ENCODE assay signal across 8 mouse cellular contexts in the genomic region with DNA sequence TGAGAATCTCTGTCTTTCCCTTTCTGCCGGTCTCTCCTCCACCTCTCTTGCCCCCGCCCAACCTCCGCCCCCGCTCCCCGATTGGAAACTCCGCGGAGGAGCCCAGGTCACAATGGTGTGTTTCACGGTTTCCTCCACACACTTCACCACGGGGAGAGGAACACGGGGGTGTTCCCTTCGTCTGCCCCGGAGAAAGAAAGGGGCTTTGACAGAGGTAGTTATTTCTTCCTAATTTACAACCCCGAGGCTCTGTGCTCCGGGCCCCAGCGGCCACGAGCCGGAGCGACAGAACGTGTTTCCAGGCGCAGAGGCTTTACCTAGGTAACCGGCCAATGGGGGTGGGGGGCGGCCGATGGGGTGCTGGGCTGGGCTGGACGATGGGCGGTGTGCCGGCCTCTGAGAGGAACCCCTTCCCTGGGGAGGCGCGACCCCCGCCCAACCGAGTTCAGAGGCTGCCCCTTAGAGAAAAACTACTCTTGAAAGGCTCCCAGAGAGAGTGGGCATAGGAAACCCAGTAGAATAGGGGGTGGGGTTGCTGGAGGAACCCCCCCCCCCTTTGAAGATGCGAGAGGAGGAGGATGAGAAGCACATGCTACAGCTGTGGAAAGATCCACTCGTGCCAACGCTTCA. TPM values are rescaled to one million over a fixed set of nuclear protein-coding genes. Genes with fewer than 3 reads are reported as not detected.
DNase-seq lines count a peak whose midpoint lies in the region; ATAC-seq lines count a peak whose summit lies in the region.

No protein-coding gene starts in this region.

- peak overlapping the region; percentile 67 for H3K4me3 ChIP-seq in kidney, embryonic 16.5 days (ENCODE audit: low read length)
- peak overlapping the region; percentile 61 for H3K4me3 ChIP-seq in embryonic facial prominence, embryonic 11.5 days (ENCODE audit: low read depth, low read length)
- H3K4me3 ChIP-seq in hindbrain, embryonic 14.5 days (replicated peaks; ENCODE audit: low read length): peak overlapping the region; percentile 68

- H3K27ac ChIP-seq in kidney, embryonic 16.5 days (ENCODE audit: low read length): no peak overlapping the region
- no peak overlapping the region for H3K27ac ChIP-seq in embryonic facial prominence, embryonic 11.5 days (replicated peaks; ENCODE audit: low read depth, low read length)
- H3K27ac ChIP-seq in hindbrain, embryonic 14.5 days: no peak overlapping the region

- H3K27me3 ChIP-seq in kidney, embryonic 16.5 days (ENCODE audit: insufficient read depth, low read length): peaks cover 72% of the 10 kb centered on the region
- peaks cover 56% of the 10 kb centered on the region for H3K27me3 ChIP-seq in embryonic facial prominence, embryonic 11.5 days (ENCODE audit: control insufficient read depth, insufficient read depth, low read length)
- peaks cover 51% of the 10 kb centered on the region for H3K27me3 ChIP-seq in hindbrain, embryonic 14.5 days (ENCODE audit: control insufficient read depth, insufficient read depth, low read length)

- H3K4me2 ChIP-seq in kidney, embryonic 16.5 days (replicated peaks; ENCODE audit: low read depth, low read length): peak overlapping the region; percentile 100
- H3K4me2 ChIP-seq in embryonic facial prominence, embryonic 11.5 days (ENCODE audit: low read depth, low read length): peak overlapping the region; percentile 85
- peak overlapping the region; percentile 70 for H3K4me2 ChIP-seq in hindbrain, embryonic 14.5 days (replicated peaks)

- no peak for ATAC-seq in kidney, embryonic 16.5 days (ENCODE audit: low FRiP score, low TSS enrichment)
- ATAC-seq in embryonic facial prominence, embryonic 11.5 days (replicated peaks; ENCODE audit: insufficient number of reproducible peaks, low FRiP score, low TSS enrichment, low read depth): no peak
- no peak for ATAC-seq in hindbrain, embryonic 14.5 days (ENCODE audit: low FRiP score)

- no peak for DNase-seq in kidney, postnatal 14 days
- peak; percentile 50 for DNase-seq in Muller cell, postnatal 12 days (ENCODE audit: inconsistent ontology term)
- DNase-seq in embryonic facial prominence, embryonic 11.5 days (ENCODE audit: low spot score): peak; percentile 46
- DNase-seq in hindbrain, embryonic 14.5 days (ENCODE audit: low spot score): no peak
- DNase-seq in lung, postnatal 14 days: peak; percentile 14
- DNase-seq in thymus, postnatal 14 days: peak; percentile 63
- no peak for DNase-seq in adipocyte (ENCODE audit: low spot score)

- under 1% methylated on average over 33 of the region's 33 CpGs for WGBS in kidney, embryonic 16.5 days
- under 1% methylated on average over 33 of the region's 33 CpGs for WGBS in embryonic facial prominence, embryonic 11.5 days
- under 1% methylated on average over 33 of the region's 33 CpGs for WGBS in hindbrain, embryonic 14.5 days

- H3K36me3 ChIP-seq in kidney, embryonic 16.5 days (ENCODE audit: insufficient read depth, low read length): no peaks in the 10 kb centered on the region
- no peaks in the 10 kb centered on the region for H3K36me3 ChIP-seq in embryonic facial prominence, embryonic 11.5 days (replicated peaks; ENCODE audit: control insufficient read depth, insufficient read depth, low read depth, low read length)
- H3K36me3 ChIP-seq in hindbrain, embryonic 14.5 days (replicated peaks; ENCODE audit: control insufficient read depth, insufficient read depth): no peaks in the 10 kb centered on the region

- peak overlapping the region; percentile 38; the same call in 1 of the 2 replicates for H3K9ac ChIP-seq in kidney, embryonic 16.5 days (replicated peaks; ENCODE audit: low read length)
- H3K9ac ChIP-seq in embryonic facial prominence, embryonic 11.5 days (replicated peaks; ENCODE audit: low read length): no peak overlapping the region; the same call in 1 of the 2 replicates
- peak overlapping the region; percentile 46 for H3K9ac ChIP-seq in hindbrain, embryonic 14.5 days

- peaks cover 47% of the 10 kb centered on the region for H3K4me1 ChIP-seq in kidney, embryonic 16.5 days (ENCODE audit: insufficient read depth, low read length)
- H3K4me1 ChIP-seq in embryonic facial prominence, embryonic 11.5 days (ENCODE audit: control insufficient read depth, insufficient read depth, low read length): peaks cover 17% of the 10 kb centered on the region
- peaks cover 45% of the 10 kb centered on the region for H3K4me1 ChIP-seq in hindbrain, embryonic 14.5 days (replicated peaks; ENCODE audit: control insufficient read depth, insufficient read depth, low read length)

- H3K9me3 ChIP-seq in kidney, embryonic 16.5 days (ENCODE audit: low read length): no peaks in the 10 kb centered on the region
- H3K9me3 ChIP-seq in embryonic facial prominence, embryonic 11.5 days (replicated peaks; ENCODE audit: control insufficient read depth, low read length): no peaks in the 10 kb centered on the region
- H3K9me3 ChIP-seq in hindbrain, embryonic 14.5 days (ENCODE audit: control insufficient read depth, low read length): no peaks in the 10 kb centered on the region

RNA-seq across cellular contexts. Expression of gene Nr4a3, which starts 2.3 kb away (rescaled TPM):
- polyA plus RNA-seq in kidney, embryonic 16.5 days (2015; fragmentation: Nextera tagmentation; extraction: Ambion mirVana): 0.10 TPM in 1 of 2 replicates, not detected in the other
- 0.20 and 0.25 TPM in 2 replicates for polyA plus RNA-seq in embryonic facial prominence, embryonic 11.5 days (2014; fragmentation: Nextera tagmentation; extraction: Ambion mirVana)
- polyA plus RNA-seq in hindbrain, embryonic 14.5 days (2014; fragmentation: Nextera tagmentation; extraction: Ambion mirVana): 1.6 and 2.3 TPM in 2 replicates

Comparison
In these comparisons a context has a peak if more than half of its experiments do, and no peak if none do; other contexts are left out.
1. DNase-seq: peak in Muller cell, postnatal 12 days (single experiment), embryonic facial prominence, embryonic 11.5 days (single experiment), lung, postnatal 14 days (single experiment) and thymus, postnatal 14 days (single experiment); none in kidney, postnatal 14 days (single experiment), hindbrain, embryonic 14.5 days (single experiment) and adipocyte (single experiment).
2. Peak in every context shown above with its lines, with median percentiles within 50 percentile points of each other: H3K4me2 ChIP-seq and H3K4me3 ChIP-seq.